Mouse (Mus musculus) CH12.LX (cell line): ENCODE measurements at regions not wholly inside any gene's neighbourhood (a gene's known extent, or its start where the extent isn't known, plus 50 kb on each side); places are given as distances from the start of the nearest gene placed in this dataset.

Source experiments
- DNase-seq: peaks from one replicate; pipeline ENCODE4 v3.0.0-alpha.2; 2013; ENCODE audit errors: extremely low read depth
- H3K27ac ChIP-seq: 2 replicates; pipeline ENCODE4 v1.5.1; 2012; ENCODE audit warnings: low read depth, mild to moderate bottlenecking, control low read depth, moderate library complexity; ENCODE audit not compliant: insufficient read depth
- H3K27me3 ChIP-seq: replicated peaks from 2 replicates; pipeline ENCODE3; 2012; ENCODE audit warnings: inconsistent platforms
- H3K36me3 ChIP-seq, 2 experiments: replicated peaks in 1 of 2; 2 replicates each; pipeline versions ENCODE3 to v1.6.1; 2012; ENCODE audit warnings: inconsistent platforms in 1 of 2, low read length in 1 of 2, mild to moderate bottlenecking in 1 of 2, mixed read lengths in 1 of 2, moderate library complexity in 1 of 2; ENCODE audit not compliant: control insufficient read depth in 1 of 2, insufficient read depth in 1 of 2
- H3K4me1 ChIP-seq, 2 experiments: 2 replicates each; pipeline ENCODE4 v1.6.1; 2012; ENCODE audit warnings: inconsistent platforms in 1 of 2, moderate library complexity in 1 of 2; ENCODE audit not compliant: insufficient read depth in 2 of 2, control insufficient read depth in 1 of 2
- H3K4me2 ChIP-seq: 2 replicates; pipeline ENCODE4 v1.6.1; 2012; ENCODE audit warnings: low read depth, mild to moderate bottlenecking, control low read depth; ENCODE audit not compliant: poor library complexity, insufficient read depth, severe bottlenecking
- H3K4me3 ChIP-seq, 3 experiments: fragments of 150-350 bp in 1 of 3; sonication (generic) in 1 of 3; replicated peaks in 1 of 3; 2 replicates each; pipeline versions ENCODE3 to v1.5.1; 2011 to 2012; ENCODE audit warnings: low read depth in 2 of 3, low read length in 2 of 3, mild to moderate bottlenecking in 2 of 3, moderate library complexity in 2 of 3, control low read depth in 1 of 3, improper control_type of control experiment in 1 of 3, inconsistent platforms in 1 of 3, mixed read lengths in 1 of 3; ENCODE audit not compliant: poor library complexity in 1 of 3
- H3K79me2 ChIP-seq: replicated peaks from 2 replicates; pipeline ENCODE4 v1.6.1; 2012; ENCODE audit warnings: mild to moderate bottlenecking, moderate library complexity; ENCODE audit not compliant: control insufficient read depth, poor library complexity, insufficient read depth, severe bottlenecking; ENCODE audit errors: extremely low read depth
- H3K9ac ChIP-seq: 2 replicates; pipeline ENCODE4 v1.6.1; 2012; ENCODE audit warnings: low read depth, mild to moderate bottlenecking, control low read depth, moderate library complexity; ENCODE audit not compliant: insufficient read depth
- H3K9me3 ChIP-seq: replicated peaks from 2 replicates; pipeline ENCODE3; 2012; ENCODE audit warnings: low read length, inconsistent platforms, mixed read lengths
- BHLHE40 ChIP-seq: IDR thresholded peaks from 2 replicates; pipeline ENCODE4 v1.6.1; 2011; ENCODE audit warnings: mild to moderate bottlenecking, low read depth, low read length, improper control_type of control experiment
- CHD1 ChIP-seq: IDR thresholded peaks from 2 replicates; pipeline ENCODE4 v1.6.1; 2012; ENCODE audit warnings: low read depth, low read length, improper control_type of control experiment, inconsistent platforms
- CHD2 ChIP-seq: IDR thresholded peaks from 2 replicates; pipeline ENCODE4 v1.6.1; 2011; ENCODE audit warnings: low read length, improper control_type of control experiment
- CTCF ChIP-seq, 2 experiments: IDR thresholded peaks in 1 of 2; conservative IDR thresholded peaks in 1 of 2; 2 replicates each; pipeline ENCODE4 v1.5.1; 2011 to 2012; ENCODE audit warnings: low read depth in 2 of 2, low read length in 2 of 2, improper control_type of control experiment in 1 of 2, inconsistent platforms in 1 of 2, mild to moderate bottlenecking in 1 of 2, moderate library complexity in 1 of 2
- ELF1 ChIP-seq: IDR thresholded peaks from 2 replicates; pipeline ENCODE4 v1.6.1; 2014; ENCODE audit warnings: low read depth, mild to moderate bottlenecking, inconsistent platforms, low read length, improper control_type of control experiment
- ETS1 ChIP-seq: conservative IDR thresholded peaks from 2 replicates; pipeline ENCODE4 v1.6.1; 2012; ENCODE audit warnings: low read depth, mild to moderate bottlenecking, inconsistent platforms, low read length, improper control_type of control experiment, moderate library complexity
- JUND ChIP-seq: conservative IDR thresholded peaks from 2 replicates; pipeline ENCODE4 v1.6.1; 2011; ENCODE audit warnings: low read depth, low read length, improper control_type of control experiment
- KAT2A ChIP-seq: IDR thresholded peaks from 2 replicates; pipeline ENCODE4 v1.6.1; 2012; ENCODE audit warnings: low read length, improper control_type of control experiment, inconsistent platforms; ENCODE audit not compliant: insufficient replicate concordance
- MAX ChIP-seq: IDR thresholded peaks from 2 replicates; pipeline ENCODE4 v1.6.1; 2011; ENCODE audit warnings: low read length, improper control_type of control experiment
- MAZ ChIP-seq: IDR thresholded peaks from 2 replicates; pipeline ENCODE4 v1.6.1; 2012; ENCODE audit warnings: low read depth, mild to moderate bottlenecking, inconsistent platforms, low read length, improper control_type of control experiment, moderate library complexity
- MEF2A ChIP-seq: IDR thresholded peaks from 2 replicates; pipeline ENCODE4 v1.6.1; 2014; ENCODE audit warnings: low read depth, mild to moderate bottlenecking, inconsistent platforms, low read length, improper control_type of control experiment, borderline replicate concordance
- MXI1 ChIP-seq: IDR thresholded peaks from 2 replicates; pipeline ENCODE4 v1.6.1; 2011; ENCODE audit warnings: mild to moderate bottlenecking, low read depth, low read length, improper control_type of control experiment
- MYC ChIP-seq: IDR thresholded peaks from 2 replicates; pipeline ENCODE4 v1.6.1; 2011; ENCODE audit warnings: low read depth, mild to moderate bottlenecking, improper control_type of control experiment, low read length
- NELFE ChIP-seq: IDR thresholded peaks from 2 replicates; pipeline ENCODE4 v1.6.1; 2011; ENCODE audit warnings: low read depth, low read length, improper control_type of control experiment
- NRF1 ChIP-seq: IDR thresholded peaks from 2 replicates; pipeline ENCODE4 v1.6.1; 2014; ENCODE audit warnings: low read depth, mild to moderate bottlenecking, inconsistent platforms, low read length, improper control_type of control experiment, moderate library complexity
- PAX5 ChIP-seq: IDR thresholded peaks from 2 replicates; pipeline ENCODE4 v1.6.1; 2012; ENCODE audit warnings: low read length, inconsistent platforms, mixed read lengths
- POLR2A ChIP-seq: IDR thresholded peaks from 2 replicates; pipeline ENCODE4 v1.6.1; 2011; ENCODE audit warnings: low read depth, mild to moderate bottlenecking, improper control_type of control experiment, low read length
- POLR2AphosphoS2 ChIP-seq: IDR thresholded peaks from 2 replicates; pipeline ENCODE4 v1.6.1; 2011; ENCODE audit warnings: low read depth, low read length, improper control_type of control experiment
- SIN3A ChIP-seq: IDR thresholded peaks from 2 replicates; pipeline ENCODE4 v1.6.1; 2012; ENCODE audit warnings: low read length, improper control_type of control experiment, inconsistent platforms
- TBP ChIP-seq: conservative IDR thresholded peaks from 2 replicates; pipeline ENCODE4 v1.6.1; 2011; ENCODE audit warnings: low read depth, low read length, improper control_type of control experiment
- TCF12 ChIP-seq: IDR thresholded peaks from 2 replicates; pipeline ENCODE4 v1.6.1; 2014; ENCODE audit warnings: low read depth, mild to moderate bottlenecking, inconsistent platforms, low read length, improper control_type of control experiment
- UBTF ChIP-seq: IDR thresholded peaks from 2 replicates; pipeline ENCODE4 v1.6.1; 2012; ENCODE audit warnings: low read depth, mild to moderate bottlenecking, inconsistent platforms, low read length, improper control_type of control experiment, moderate library complexity
- USF1 ChIP-seq: IDR thresholded peaks from 2 replicates; pipeline ENCODE4 v1.6.1; 2014; ENCODE audit warnings: low read depth, mild to moderate bottlenecking, inconsistent platforms, low read length, improper control_type of control experiment
- USF2 ChIP-seq: conservative IDR thresholded peaks from 2 replicates; pipeline ENCODE4 v1.6.1; 2011; ENCODE audit warnings: low read depth, low read length, improper control_type of control experiment
- ZC3H11A ChIP-seq: IDR thresholded peaks from 2 replicates; pipeline ENCODE4 v1.6.1; 2012; ENCODE audit warnings: low read depth, mild to moderate bottlenecking, inconsistent platforms, low read length, improper control_type of control experiment
- ZNF384 ChIP-seq: IDR thresholded peaks from 2 replicates; pipeline ENCODE4 v1.6.1; 2012; ENCODE audit warnings: low read depth, low read length, improper control_type of control experiment, inconsistent platforms
- dilution Hi-C: fragments of 300-500 bp; cut with MboI; formaldehyde crosslinking; loops from 2 replicates; pipeline ENCODE4 v1.14.3; 2020; ENCODE audit warnings: low sequenced_read_pairs; ENCODE audit not compliant: extremely low pct_unique_long_range_greater_than_20kb, extremely low pct_ligation_motif_present
- in situ Hi-C: fragments of 300-500 bp; cut with MboI; formaldehyde crosslinking; loops from 3 replicates; pipeline ENCODE4 v1.14.3; 2019; ENCODE audit warnings: low sequenced_read_pairs, low pct_ligation_motif_present, low pct_unique_long_range_greater_than_20kb, mixed read lengths

DNA sequence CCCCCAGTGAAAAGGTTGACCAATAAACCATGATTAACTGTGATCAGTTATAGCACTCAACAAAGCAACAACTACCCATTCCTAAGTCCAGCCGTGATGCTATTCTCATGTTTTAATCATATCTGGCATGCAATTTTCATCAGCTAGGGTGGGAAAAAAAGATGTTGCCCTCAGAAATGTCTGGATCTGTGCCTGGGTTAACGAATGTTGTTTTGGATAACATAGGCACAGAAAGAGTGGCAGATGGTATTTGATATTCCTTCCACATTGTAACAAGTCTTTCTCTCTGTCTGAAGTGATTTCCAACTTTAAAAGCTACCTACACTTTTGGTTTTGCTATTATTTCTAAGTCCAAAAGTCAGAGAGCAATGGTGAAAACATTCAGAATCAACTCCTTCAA lies 938.6 kb upstream of the Cdh10 start:
- Histone ChIP-seq H3K36me3 (no peaks in the 10 kb centered on the region), H3K4me2 (no peak overlapping the region), H3K79me2 (no peaks in the 10 kb centered on the region), H3K9ac (no peak overlapping the region), H3K27me3 (no peaks in the 10 kb centered on the region), H3K4me3 (no peak overlapping the region), H3K27ac (no peak overlapping the region), H3K4me1 (no peaks in the 10 kb centered on the region), H3K9me3 (peaks cover 20% of the 10 kb centered on the region)
- in situ Hi-C loops (no loop called here), dilution Hi-C loops (no loop called here)
- TF ChIP-seq TCF12 = no peak
- no peak for TF ChIP-seq CHD1
- no peak for TF ChIP-seq JUND
- no peak for TF ChIP-seq ZNF384
- no peak for TF ChIP-seq NRF1
- no peak for TF ChIP-seq CHD2
- no peak for TF ChIP-seq PAX5
- TF ChIP-seq POLR2AphosphoS2 = no peak
- no peak for TF ChIP-seq USF1
- no peak for TF ChIP-seq MAX
- TF ChIP-seq UBTF = no peak
- no peak for TF ChIP-seq MXI1
- no peak for TF ChIP-seq SIN3A
- no peak for DNase-seq

GRCm38 (mm10) chr15:17889309-17889708 lies 929.4 kb upstream of the Cdh10 start:
- H3K4me1 ChIP-seq = no peaks in the 10 kb centered on the region
- no peak overlapping the region for H3K4me3 ChIP-seq
- H3K36me3 ChIP-seq = no peaks in the 10 kb centered on the region
- dilution Hi-C loops = no loop called here
- TF ChIP-seq MXI1 (no peak), MAZ (no peak), CHD2 (no peak), MEF2A (no peak), ZC3H11A (no peak), MYC (no peak), NELFE (no peak), POLR2A (no peak), JUND (no peak), TCF12 (no peak), KAT2A (no peak), UBTF (no peak), USF2 (no peak), ETS1 (no peak), ELF1 (no peak), TBP (no peak), NRF1 (no peak), BHLHE40 (no peak), CTCF (conservative IDR thresholded peaks at IDR 0.05 in 1 of 2, IDR thresholded peaks at IDR 0.05 in 1 of 2; ENCODE audit: low read depth in 2 of 2, low read length in 2 of 2) (no peak), POLR2AphosphoS2 (no peak)
- TF ChIP-seq, all 38 proteins: peak for 0
- H3K27me3 ChIP-seq = no peaks in the 10 kb centered on the region
- H3K4me2 ChIP-seq = no peak overlapping the region
- H3K9ac ChIP-seq = no peak overlapping the region
- no peaks in the 10 kb centered on the region for H3K79me2 ChIP-seq
- peaks cover 27% of the 10 kb centered on the region for H3K9me3 ChIP-seq
- DNase-seq = no peak
- in situ Hi-C loops = no loop called here
- no peak overlapping the region for H3K27ac ChIP-seq
